Mouse (Mus musculus) ZHBTc4 (cell line): ENCODE results near the gene Sema5a.

Experiments
- DNase-seq: peaks from one replicate; pipeline ENCODE4 v3.0.0-alpha.2; 2011; ENCODE audit warnings: low read depth, low spot score

The Sema5a gene

DNA sequence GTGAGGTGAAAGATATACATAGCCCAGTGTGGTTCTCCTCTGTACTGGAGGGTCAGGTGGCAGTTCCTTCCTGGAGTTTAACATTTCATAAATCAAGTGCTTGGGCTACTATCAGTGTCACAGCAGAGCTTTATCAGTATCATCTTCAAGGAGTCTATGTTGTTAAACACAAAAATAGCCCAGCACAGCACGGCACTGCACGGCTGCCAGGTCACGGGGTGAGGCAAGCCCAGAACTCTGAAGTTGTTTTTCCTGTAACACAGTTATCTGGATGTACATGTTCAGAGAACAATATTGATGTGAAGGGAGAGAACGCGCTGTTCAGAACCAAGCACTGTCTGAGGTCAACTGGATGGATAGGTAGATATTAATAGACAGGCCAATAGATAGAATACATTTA, 112.2 kb downstream of the Sema5a start:
- DNase-seq = no peak

GRCm38 (mm10) chr15:32367841-32368240, 123.2 kb downstream of the Sema5a start:
- no peak for DNase-seq

DNA sequence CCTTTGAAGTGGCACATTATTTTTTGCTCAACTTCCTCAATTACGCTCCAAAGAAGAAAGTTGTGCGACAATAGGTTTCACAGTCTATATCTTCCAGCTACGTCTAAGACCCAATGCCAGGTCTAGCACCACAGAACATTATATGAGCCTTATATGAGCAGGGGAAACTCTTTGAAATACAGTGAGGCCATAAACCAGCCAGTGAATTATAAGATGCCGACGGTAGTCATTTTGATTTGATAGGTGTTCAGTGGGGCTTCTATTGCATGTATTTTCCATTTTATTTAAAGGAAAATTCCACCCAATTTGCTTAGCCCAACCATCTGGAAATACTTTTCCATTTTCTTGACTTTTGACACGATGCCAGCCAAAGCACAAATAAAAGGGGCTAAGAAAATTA, 126.3 kb downstream of the Sema5a start:
- DNase-seq = no peak

DNA sequence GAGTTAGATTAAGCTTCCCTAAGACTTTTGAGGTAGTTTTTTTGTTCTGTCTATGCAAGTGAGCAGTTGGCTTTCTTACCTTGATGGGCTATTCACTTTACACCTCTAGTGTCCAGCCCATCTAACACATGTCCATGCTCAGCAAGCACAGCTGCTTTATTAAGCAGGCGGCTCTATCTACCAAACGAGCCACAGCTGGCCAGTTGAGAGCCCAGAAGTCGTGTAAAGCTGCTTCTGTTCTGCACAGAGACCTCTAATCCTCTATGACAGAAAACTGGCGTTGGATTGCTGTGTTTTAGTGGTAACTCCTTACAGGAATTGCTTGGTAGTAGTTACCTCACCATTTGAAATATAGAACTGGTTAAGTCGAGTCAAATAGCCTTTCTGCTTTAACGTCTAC, 126.8 kb downstream of the Sema5a start:
- DNase-seq = no peak

DNA sequence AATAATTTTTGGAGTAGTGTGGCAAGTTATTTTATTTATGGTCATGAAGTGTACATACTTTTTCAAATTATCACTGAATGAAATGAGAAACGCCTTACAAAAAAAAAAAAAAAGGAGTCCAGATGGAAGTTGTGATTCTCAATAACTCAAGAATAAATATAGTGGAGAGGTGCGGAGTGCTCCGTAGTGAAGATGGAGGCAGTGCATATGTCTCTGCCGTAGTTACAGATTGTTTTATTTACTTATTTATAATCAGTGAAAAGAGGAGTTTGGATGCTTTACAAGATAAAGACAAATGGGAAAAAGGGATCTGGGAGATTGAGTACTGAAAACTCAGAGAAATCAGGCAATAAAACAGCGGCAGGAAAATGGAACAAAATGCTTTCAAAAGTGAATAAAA, 131.7 kb downstream of the Sema5a start:
- DNase-seq = no peak

GRCm38 (mm10) chr15:32377781-32378180, 133.2 kb downstream of the Sema5a start:
- no peak for DNase-seq

GRCm38 (mm10) chr15:32380311-32380710, 135.7 kb downstream of the Sema5a start:
- DNase-seq = no peak

GRCm38 (mm10) chr15:32382930-32383481, 138.4 kb downstream of the Sema5a start:
- no peak for DNase-seq

GRCm38 (mm10) chr15:32396241-32396890, 151.8 kb downstream of the Sema5a start:
- no peak for DNase-seq

DNA sequence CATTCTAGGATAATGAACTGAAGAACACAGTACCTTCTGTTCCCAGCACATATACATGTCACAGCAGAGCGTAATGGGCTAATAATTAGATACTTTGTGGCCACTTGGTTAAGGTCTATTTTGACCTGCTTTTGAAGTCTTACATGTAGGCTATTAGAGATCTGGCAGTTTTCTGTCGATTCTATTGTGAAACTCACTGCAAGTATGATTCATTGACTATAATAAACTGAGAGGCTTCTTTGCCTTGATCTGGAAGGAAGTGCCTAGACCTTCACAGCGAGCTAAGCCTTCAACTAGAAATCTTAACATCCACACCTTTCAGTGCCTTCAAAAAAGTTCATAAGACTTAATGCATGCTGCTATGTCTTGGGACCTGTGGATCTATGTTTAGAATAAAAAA, 152.5 kb downstream of the Sema5a start:
- DNase-seq = no peak

DNA sequence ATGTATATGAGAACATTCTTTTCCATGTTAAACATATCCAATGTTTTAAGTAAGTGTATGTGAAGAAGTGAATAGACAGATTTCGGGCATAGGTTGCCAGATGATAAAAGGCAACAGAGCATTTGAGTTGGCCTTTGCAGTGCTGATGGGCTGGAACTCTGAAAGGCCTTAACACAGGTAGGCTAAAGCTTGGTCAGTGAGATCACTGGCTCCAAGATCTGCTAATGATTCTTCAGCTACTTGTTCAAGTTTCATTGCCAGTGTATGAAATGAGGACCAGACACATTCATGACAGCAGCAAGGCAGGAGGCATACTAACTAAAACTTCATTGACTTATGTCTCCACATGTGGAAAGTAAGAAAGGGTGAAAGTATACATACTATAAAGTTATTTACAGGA, 154.1 kb downstream of the Sema5a start:
- DNase-seq = no peak

DNA sequence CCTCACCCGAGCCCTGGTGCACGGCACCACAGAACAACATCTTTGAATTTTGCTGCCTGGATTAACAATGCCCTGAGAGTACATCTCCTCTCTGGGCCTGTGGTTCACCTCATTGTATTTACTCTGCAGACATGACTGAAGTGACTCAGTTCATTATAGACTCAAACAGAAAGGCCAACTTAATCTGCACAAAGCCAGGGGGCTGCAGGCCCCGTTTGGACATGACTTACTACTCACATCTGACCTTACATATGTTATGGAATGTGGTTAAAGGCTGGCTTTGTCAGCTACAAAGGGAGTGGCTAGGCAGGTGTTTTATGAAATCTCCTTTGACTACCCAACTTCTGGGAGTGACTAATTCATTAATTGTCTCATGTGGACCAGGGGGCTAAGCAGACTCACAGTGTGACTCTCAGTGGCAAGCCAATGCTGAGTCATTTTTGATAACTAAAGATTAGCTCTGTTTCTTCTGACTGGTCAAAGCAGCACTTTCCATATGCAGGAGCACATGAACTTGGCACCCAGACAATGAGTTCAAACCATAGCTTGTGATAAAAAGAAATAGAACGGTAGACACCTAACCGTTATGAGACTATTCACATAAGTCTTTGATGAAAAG, 157.4 kb downstream of the Sema5a start:
- DNase-seq = no peak

DNA sequence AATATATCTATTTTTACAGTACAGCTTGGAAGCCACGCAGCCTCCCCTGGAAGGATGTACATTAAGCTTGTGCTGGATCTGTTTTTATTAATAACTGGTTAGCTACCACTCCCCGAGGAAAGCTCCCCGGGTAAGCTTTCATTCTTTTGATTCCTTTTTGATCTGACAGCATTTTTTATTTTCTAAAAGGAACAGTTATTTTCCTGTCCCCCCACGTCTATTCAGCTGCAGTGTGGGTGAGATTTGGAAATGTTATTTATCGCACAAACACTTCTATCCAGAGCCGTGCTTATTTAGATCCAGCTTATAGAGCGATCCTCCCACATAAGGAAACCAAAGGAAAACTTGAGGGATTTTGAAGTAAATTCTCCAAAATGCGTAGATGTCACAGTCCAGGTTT, 158.7 kb downstream of the Sema5a start:
- no peak for DNase-seq

GRCm38 (mm10) chr15:32406436-32406835, 161.8 kb downstream of the Sema5a start:
- no peak for DNase-seq

GRCm38 (mm10) chr15:32407766-32408165, 163.2 kb downstream of the Sema5a start:
- DNase-seq = no peak

DNA sequence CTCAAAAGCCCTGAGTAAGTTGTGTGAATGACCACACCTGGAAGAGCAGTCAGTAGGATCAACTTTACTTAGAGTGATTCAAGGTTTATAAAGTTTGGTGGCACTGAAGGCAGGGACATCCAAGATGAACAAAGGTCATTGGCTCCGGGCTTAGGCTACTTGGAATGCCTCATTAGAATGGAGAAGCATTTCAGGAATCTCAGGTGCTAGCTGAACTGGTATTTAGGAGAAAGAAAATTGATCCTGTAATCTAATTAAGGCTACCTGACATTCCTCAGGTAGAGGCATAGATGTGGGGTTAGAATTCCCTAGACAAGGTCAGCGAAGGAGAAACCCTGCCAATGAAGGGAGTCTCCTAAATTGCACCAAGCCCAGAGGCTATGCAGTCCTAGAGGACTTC, 171.7 kb downstream of the Sema5a start:
- DNase-seq = no peak

GRCm38 (mm10) chr15:32422631-32423030, 178.0 kb downstream of the Sema5a start:
- DNase-seq = no peak

DNA sequence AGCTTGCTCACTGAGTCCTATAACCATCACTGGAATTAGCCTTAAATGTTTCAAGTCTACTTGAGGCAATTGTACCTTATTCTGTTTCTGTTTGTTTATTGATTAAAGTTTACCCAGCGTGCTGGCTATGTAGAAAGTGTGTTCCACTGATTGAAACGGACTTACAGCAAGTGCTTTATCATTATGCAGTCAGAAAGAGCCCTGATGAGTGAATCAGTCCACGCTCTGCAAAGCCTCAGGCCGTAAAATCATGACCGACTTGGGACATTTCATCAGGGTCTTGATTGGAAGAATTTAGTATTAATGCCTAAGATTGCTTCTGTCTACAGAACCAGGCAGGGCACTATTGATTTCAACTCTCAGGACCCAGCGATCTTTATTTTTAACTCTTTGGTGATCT, 178.5 kb downstream of the Sema5a start:
- DNase-seq = no peak

GRCm38 (mm10) chr15:32427188-32427924, 182.7 kb downstream of the Sema5a start:
- DNase-seq = no peak

DNA sequence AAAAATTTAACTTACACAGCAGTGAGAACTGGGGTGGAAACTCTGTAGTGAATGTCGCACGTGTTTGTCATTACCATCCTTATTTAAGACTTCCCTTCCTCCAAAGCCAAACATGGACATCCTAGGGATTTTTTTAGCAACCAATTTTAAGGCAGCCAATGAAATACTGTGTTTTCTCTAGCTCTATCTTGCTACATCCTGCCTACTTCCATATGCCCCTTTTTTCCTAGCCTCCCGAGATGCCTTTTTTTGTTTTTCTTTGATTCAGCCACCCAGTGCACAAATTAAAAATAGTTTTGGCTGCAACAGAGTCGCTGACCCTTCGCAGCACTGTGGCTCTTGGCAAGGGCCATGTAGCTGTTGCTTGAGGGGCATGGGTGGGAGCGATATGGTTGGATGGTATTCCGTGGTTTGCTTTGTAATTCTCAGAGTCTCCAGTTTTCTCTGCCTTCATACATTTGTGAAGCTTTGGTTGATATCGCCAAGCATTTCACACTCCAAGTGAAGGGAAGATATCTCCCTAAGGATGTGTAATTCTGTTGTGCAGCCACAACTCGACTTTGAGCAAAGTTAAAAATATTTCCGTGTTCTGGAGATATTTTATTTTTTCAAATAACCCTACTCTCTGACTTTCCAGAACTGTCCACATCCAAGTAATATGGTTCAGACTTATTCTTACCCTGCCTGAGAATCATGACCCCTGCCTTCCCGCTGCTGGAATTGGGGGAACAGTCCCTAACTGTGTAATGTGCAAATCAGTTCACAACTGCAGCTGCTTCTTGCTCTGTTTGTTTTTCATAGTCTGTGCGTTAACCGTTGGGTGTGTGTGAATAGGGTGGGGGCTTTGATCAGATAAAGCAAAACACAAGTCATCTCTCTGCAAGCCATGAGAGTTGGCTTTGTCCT, 188.6 kb downstream of the Sema5a start:
- DNase-seq = no peak

DNA sequence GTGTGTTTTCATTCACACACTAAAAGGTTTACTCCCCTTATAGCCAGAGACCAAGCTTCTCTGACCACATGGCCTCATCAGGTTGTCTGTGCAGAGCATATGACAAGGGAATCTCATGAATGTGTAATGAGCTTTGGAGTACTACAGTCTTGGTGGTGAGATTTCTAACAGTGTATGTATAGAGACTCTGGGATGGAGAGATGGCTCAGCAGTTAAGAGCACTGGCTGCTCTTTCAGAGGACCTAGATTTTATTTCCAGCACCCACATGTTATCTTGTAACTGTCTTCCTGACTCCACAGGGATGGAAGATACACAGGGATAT, 189.2 kb downstream of the Sema5a start:
- no peak for DNase-seq

DNA sequence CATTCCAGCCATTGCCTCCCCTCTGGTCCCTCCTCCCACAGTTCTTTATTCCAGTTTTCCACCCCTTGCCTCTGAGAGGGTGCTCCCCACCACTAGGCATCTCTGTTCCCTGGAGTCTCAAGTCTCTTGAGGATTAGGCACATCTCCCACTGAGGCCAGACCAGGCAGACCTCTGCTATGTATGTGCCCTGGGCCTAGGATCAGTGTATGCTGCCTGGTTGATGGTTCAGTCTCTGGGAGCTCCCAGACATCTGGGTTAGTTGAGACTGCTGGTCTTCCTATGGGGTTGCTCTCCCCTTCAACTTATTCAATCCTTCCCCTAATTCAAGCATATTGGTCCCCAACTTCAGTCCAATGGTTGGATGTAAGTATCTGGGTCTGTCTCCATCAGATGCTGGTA, 189.7 kb downstream of the Sema5a start:
- DNase-seq = no peak
